Mouse (Mus musculus) brain, adult 10 weeks (tissue): Measurements from ENCODE around the gene Paqr6. TPM values are rescaled to one million over a fixed set of nuclear protein-coding genes. Genes with fewer than 3 reads are reported as not detected.

Experiments used
- polyA plus RNA-seq: library from polyadenylated mRNA; stranded (reverse); fragments of 350-450 nt; fragmentation: Illumina TruSeq; extraction: RNeasy Lipid Tissue Mini Kit (QIAGEN cat#74804); gene quantifications from one replicate; pipeline ENCODE4 v1.2.3, GENCODE M21; 2015; ENCODE audit warnings: low read depth, low replicate concordance

Paqr6 gene
- polyA plus RNA-seq: 14.8 TPM

GRCm38 (mm10) chr3:88364337-88364736, at the start of gene Paqr6:
Gene Paqr6, plus strand, starts transcription at chr3:88364584.

DNA sequence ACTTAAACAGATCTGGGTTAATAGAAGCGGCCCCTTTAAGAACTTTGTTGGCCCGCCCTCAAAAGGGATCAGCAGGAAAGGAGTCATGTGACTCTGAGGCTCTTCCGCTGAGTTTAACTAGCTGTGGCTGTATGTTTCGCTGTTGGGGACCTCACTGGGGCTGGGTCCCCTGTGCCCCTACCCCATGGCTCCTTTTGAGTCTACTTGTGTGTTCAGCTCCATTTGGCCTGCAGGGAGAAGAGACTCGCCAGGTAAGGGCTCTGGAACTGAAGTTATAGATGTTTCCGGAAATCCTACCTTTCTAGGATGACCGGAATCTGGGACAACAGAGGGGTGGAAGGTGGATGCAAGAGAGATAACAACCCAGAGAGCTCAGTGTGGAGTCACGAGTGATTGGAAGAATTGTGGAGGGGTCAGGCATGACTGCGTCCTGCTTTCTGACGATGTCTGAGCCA, 39.4 kb upstream of the Paqr6 start, which contains the start of gene Glmp:
Gene Glmp, plus strand, starts transcription at position 73 of the 455 bp plus-strand sequence.

DNA sequence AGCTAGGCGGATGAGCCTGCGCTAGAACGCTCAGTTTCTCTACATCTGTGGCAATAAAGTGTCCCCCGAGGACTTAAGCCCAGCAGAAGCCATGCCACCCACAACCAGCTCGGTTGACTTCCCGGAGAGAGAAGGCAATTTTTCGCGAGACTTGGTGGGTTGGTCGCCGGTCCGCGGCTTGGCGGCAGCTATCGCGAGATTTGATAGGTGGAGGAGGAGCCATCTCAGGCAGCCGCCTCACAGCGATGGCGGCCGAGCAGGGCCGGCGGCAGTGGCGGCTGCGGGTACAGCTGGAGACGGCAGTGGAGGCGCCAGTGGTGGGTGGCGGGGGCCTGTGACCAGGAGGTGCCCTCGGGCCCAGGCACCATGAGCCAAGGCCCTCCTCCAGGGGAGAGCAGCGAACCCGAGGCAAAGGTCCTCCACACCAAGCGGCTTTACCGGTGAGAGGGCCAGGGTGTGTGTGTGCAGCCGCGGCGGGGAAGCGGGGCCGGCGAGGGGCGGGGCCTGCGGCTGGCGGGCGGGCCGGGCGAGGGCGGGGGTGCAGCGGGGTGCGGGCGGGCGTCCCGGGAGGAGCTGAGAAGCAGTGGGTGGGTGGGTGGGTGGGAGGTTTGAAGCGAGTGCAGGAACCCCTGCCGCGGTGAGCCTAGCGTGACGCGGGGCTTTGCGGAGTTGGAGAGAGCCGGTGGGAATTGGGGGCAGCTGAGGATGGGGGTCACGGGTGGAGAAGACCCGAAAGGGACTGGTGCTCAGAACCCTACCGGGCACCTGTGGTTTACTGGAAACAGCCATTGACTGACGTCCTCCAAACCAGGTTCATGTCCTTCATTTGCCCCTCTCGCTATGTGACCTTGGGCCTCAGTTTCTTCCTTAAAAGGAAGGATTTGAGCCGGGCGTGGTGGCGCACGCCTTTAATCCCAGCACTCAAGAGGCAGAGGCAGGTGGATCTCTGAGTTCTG, 28.0 kb upstream of the Paqr6 start, which contains the start of the genes Tmem79 and Smg5:
Gene Tmem79, minus strand, starts transcription at position 91 of the 956 bp plus-strand sequence.
Gene Smg5, plus strand, starts transcription at position 203 of the 956 bp plus-strand sequence.

GRCm38 (mm10) chr3:88372643-88373042, 8.3 kb downstream of the Paqr6 start, which contains the start of gene Bglap3:
Gene Bglap3, minus strand, starts transcription at chr3:88372743.

DNA sequence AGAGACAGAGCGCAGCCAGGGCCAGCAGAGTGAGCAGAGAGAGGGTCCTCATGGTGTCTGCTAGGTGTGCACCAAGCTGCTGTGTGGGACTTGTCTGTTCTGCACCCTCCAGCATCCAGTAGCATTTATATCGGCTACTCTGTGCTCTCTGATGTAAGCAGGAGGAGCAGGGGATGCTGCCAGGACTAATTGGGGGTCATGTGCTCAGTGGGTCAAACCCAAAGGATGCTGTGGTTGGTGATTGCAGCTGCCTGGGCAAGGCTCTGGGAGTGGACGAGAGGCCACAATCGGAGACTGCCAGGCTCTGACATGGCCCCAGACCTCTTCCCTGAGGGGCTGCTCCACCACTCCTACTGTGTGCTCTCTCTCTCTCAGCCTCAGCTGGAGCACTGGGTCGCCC, 14.2 kb downstream of the Paqr6 start, which contains the start of gene Bglap2:
Gene Bglap2, minus strand, starts transcription at position 101 of the 400 bp plus-strand sequence.

DNA sequence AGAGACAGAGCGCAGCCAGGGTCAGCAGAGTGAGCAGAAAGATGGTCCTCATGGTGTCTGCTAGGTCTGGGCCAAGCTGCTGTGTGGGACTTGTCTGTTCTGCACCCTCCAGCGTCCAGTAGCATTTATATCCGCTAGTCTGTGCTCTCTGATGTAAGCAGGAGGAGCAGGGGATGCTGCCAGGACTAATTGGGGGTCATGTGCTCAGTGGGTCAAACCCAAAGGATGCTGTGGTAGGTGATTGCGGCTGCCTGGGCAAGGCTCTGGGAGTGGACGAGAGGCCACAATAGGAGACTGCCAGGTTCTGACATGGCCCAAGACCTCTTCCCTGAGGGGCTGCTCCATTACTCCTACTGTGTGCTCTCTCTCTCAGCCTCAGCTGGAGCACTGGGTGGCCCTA, 20.0 kb downstream of the Paqr6 start, which contains the start of gene Bglap:
Gene Bglap, minus strand, starts transcription at position 101 of the 400 bp plus-strand sequence.

GRCm38 (mm10) chr3:88409741-88410644, 45.6 kb downstream of the Paqr6 start, which contains the start of gene Pmf1:
Gene Pmf1, minus strand, starts transcription at chr3:88410331.

Other genes with a start within 250 kb of the Paqr6 start
- 113 TPM for gene Mef2d, start 222.2 kb upstream of the Paqr6 start, polyA plus RNA-seq
- not detected for gene Rhbg, start 109.9 kb upstream of the Paqr6 start, polyA plus RNA-seq
- not detected for gene Gm38392, start 77.4 kb upstream of the Paqr6 start, polyA plus RNA-seq
- 5.0 TPM for gene Tsacc, start 67.6 kb upstream of the Paqr6 start, polyA plus RNA-seq
- gene Cct3, start 67.5 kb upstream of the Paqr6 start, polyA plus RNA-seq: 201 TPM
- gene Glmp, start 39.6 kb upstream of the Paqr6 start, polyA plus RNA-seq: 103 TPM
- 0.67 TPM for gene Tmem79, start 28.4 kb upstream of the Paqr6 start, polyA plus RNA-seq
- 60.0 TPM for gene Smg5, start 28.3 kb upstream of the Paqr6 start, polyA plus RNA-seq
- gene Bglap3, start 8.2 kb downstream of the Paqr6 start, polyA plus RNA-seq: 0.67 TPM
- not detected for gene Bglap2, start 14.1 kb downstream of the Paqr6 start, polyA plus RNA-seq
- not detected for gene Bglap, start 19.9 kb downstream of the Paqr6 start, polyA plus RNA-seq
- 10.5 TPM for gene Pmf1, start 45.7 kb downstream of the Paqr6 start, polyA plus RNA-seq
- 56.1 TPM for gene Slc25a44, start 60.6 kb downstream of the Paqr6 start, polyA plus RNA-seq
- 41.2 TPM for gene Sema4a, start 96.6 kb downstream of the Paqr6 start, polyA plus RNA-seq
- 42.8 TPM for gene Lmna, start 145.4 kb downstream of the Paqr6 start, polyA plus RNA-seq
- 1.5 TPM for gene Mex3a, start 167.8 kb downstream of the Paqr6 start, polyA plus RNA-seq
- gene Rab25, start 183.7 kb downstream of the Paqr6 start, polyA plus RNA-seq: not detected
- gene Lamtor2, start 188.5 kb downstream of the Paqr6 start, polyA plus RNA-seq: 129 TPM
- 104 TPM for gene Ubqln4, start 189.2 kb downstream of the Paqr6 start, polyA plus RNA-seq
- 126 TPM for gene Ssr2, start 211.3 kb downstream of the Paqr6 start, polyA plus RNA-seq
- gene Arhgef2, start 241.4 kb downstream of the Paqr6 start, polyA plus RNA-seq: 156 TPM